In the genomic region with DNA sequence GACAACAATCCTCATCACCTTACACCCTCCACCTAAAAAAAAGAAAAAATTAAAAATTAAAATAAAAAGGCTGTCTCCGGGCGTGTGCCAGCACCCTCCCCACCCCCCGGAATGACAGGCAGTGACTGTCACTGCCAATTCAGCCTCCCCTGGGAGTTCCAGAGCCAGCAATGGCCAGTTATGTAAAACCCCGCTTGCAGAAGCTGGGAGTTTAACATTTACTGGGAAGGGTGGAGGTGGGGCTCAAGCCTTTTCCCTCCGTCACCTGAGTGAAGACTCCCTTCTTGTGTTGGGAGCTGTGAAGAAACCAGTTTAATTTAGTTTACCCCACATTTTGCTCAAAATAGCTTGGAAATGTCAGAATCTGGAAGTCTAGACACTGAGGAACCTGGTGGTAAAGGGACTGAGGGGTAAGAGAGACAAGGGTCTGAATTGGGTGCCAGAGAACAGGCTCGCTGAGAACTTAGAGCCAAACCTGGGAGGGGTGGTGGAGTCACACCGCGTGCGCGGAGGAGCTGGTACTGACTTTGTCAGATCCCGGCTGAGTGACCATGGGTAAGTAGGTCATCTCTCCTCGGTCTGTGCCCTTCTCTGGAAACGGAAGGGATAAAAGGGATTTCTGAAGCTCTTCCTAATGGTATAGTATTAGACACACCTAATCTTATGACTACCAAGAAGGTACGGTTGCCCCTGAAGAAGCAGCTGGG, we compare ENCODE assay signal across 21 mouse cellular contexts. TPM values are rescaled to one million over a fixed set of nuclear protein-coding genes. Genes with fewer than 3 reads are reported as not detected.
DNase-seq lines count a peak whose midpoint lies in the region; ATAC-seq and TF ChIP-seq lines count a peak whose summit lies in the region.
"Had no signal": no experiment of that assay in that cellular context is flagged by ENCODE, and none has a peak within 500 bp of the region (broad histone marks: within the 10 kb centered on the region; RNA-seq: fewer than 3 reads in every experiment).

No protein-coding gene starts in this region.

- TF ChIP-seq CTCF in gastrocnemius, adult 2 months (IDR thresholded peaks at IDR 0.05): no peak

- H3K27ac ChIP-seq in gastrocnemius, adult 2 months: peak overlapping the region; percentile 2; the same call in 1 of the 2 replicates
- H3K27ac ChIP-seq in kidney, embryonic 15.5 days: no peak overlapping the region
- H3K27ac ChIP-seq in limb, embryonic 10.5 days: 0 out of 2 replicates have a peak overlapping the region, but pooled peaks have one; percentile 2
- H3K27ac ChIP-seq in midbrain, embryonic 16.5 days (ENCODE audit: low read length): no peak overlapping the region
- H3K27ac ChIP-seq: embryonic facial prominence, embryonic 10.5 days; heart, embryonic 15.5 days; midbrain, embryonic 15.5 days; neural tube, embryonic 15.5 days; stomach, postnatal 0 days had no signal

- ATAC-seq in kidney, embryonic 15.5 days (replicated peaks; ENCODE audit: low FRiP score): no peak
- ATAC-seq in midbrain, embryonic 16.5 days: no peak
- ATAC-seq: hindbrain, embryonic 16.5 days; intestine, postnatal 0 days; midbrain, embryonic 15.5 days had no signal

- 88% methylated on average over 14 of the region's 14 CpGs for WGBS in kidney, embryonic 15.5 days
- WGBS in limb, embryonic 10.5 days: 92% methylated on average over 14 of the region's 14 CpGs
- 89% methylated on average over 14 of the region's 14 CpGs for WGBS in midbrain, embryonic 16.5 days

- peaks cover 21% of the 10 kb centered on the region for H3K4me1 ChIP-seq in kidney, embryonic 15.5 days
- no peaks in the 10 kb centered on the region; the same call in 1 of the 2 replicates for H3K4me1 ChIP-seq in limb, embryonic 10.5 days
- no peaks in the 10 kb centered on the region; the same call in 1 of the 2 replicates for H3K4me1 ChIP-seq in midbrain, embryonic 16.5 days (ENCODE audit: control insufficient read depth, insufficient read depth, low read length)
- H3K4me1 ChIP-seq: embryonic facial prominence, embryonic 10.5 days; midbrain, embryonic 15.5 days had no signal

- H3K4me3 ChIP-seq in gastrocnemius, adult 2 months: no peak overlapping the region
- H3K4me3 ChIP-seq in kidney, embryonic 15.5 days (replicated peaks): no peak overlapping the region
- H3K4me3 ChIP-seq in limb, embryonic 10.5 days: no peak overlapping the region
- H3K4me3 ChIP-seq in midbrain, embryonic 16.5 days (ENCODE audit: low read depth, low read length): no peak overlapping the region
- H3K4me3 ChIP-seq: embryonic facial prominence, embryonic 10.5 days; heart, adult 2 months; heart, embryonic 15.5 days; midbrain, embryonic 15.5 days; neural tube, embryonic 15.5 days had no signal

- no peak for DNase-seq in gastrocnemius, adult 2 months
- no peak for DNase-seq in gastrocnemius, postnatal 25 days
- DNase-seq in kidney, postnatal 36 days: peak; percentile 42 to 47
- peak; percentile 40 to 49 for DNase-seq in adrenal gland, postnatal 36 days
- no peak for DNase-seq in limb, embryonic 10.5 days (ENCODE audit: low spot score)
- DNase-seq: cerebellum, adult 8-10 months; gastrocnemius, postnatal 10 days; left cerebral cortex, postnatal 4 days; lung, adult 2 months; right cerebral cortex, postnatal 4 days had no signal

- H3K36me3 ChIP-seq in kidney, embryonic 15.5 days: no peaks in the 10 kb centered on the region
- H3K36me3 ChIP-seq in limb, embryonic 10.5 days: 0 out of 2 replicates have a peak, but pooled peaks cover 3% of the 10 kb centered on the region
- no peaks in the 10 kb centered on the region for H3K36me3 ChIP-seq in midbrain, embryonic 16.5 days (ENCODE audit: control insufficient read depth, insufficient read depth, low read length)
- H3K36me3 ChIP-seq: heart, embryonic 15.5 days; midbrain, embryonic 15.5 days; neural tube, embryonic 15.5 days had no signal

- H3K9ac ChIP-seq in kidney, embryonic 15.5 days: no peak overlapping the region
- H3K9ac ChIP-seq in midbrain, embryonic 16.5 days (ENCODE audit: low read depth, low read length): no peak overlapping the region
- H3K9ac ChIP-seq: heart, embryonic 15.5 days; midbrain, embryonic 15.5 days; neural tube, embryonic 15.5 days had no signal

- intact Hi-C loops in gastrocnemius, adult 2 months (cut with DNase I): no loop called here

- H3K27me3 ChIP-seq in kidney, embryonic 15.5 days: no peaks in the 10 kb centered on the region
- H3K27me3 ChIP-seq in limb, embryonic 10.5 days (ENCODE audit: low read depth, poor library complexity, severe bottlenecking): no peaks in the 10 kb centered on the region
- H3K27me3 ChIP-seq in midbrain, embryonic 16.5 days (ENCODE audit: control insufficient read depth, insufficient read depth, low read depth, low read length): no peaks in the 10 kb centered on the region
- H3K27me3 ChIP-seq: heart, embryonic 15.5 days; midbrain, embryonic 15.5 days; neural tube, embryonic 15.5 days had no signal

- H3K4me2 ChIP-seq in kidney, embryonic 15.5 days: no peak overlapping the region
- no peak overlapping the region for H3K4me2 ChIP-seq in midbrain, embryonic 16.5 days (ENCODE audit: low read length)
- H3K4me2 ChIP-seq: heart, embryonic 15.5 days; liver, embryonic 11.5 days; midbrain, embryonic 15.5 days; neural tube, embryonic 15.5 days had no signal

- no peaks in the 10 kb centered on the region for H3K9me3 ChIP-seq in kidney, embryonic 15.5 days (replicated peaks)
- no peaks in the 10 kb centered on the region for H3K9me3 ChIP-seq in limb, embryonic 10.5 days (replicated peaks)
- H3K9me3 ChIP-seq in midbrain, embryonic 16.5 days (replicated peaks; ENCODE audit: control insufficient read depth, low read length, poor library complexity, severe bottlenecking): no peaks in the 10 kb centered on the region
- H3K9me3 ChIP-seq: embryonic facial prominence, embryonic 10.5 days; heart, embryonic 15.5 days; midbrain, embryonic 15.5 days; neural tube, embryonic 15.5 days had no signal

RNA-seq across cellular contexts. Expression of a gene that starts 18.0 kb away (rescaled TPM):
- 1 to 10 TPM; 1.2 to 2.5 TPM for total RNA-seq in gastrocnemius, adult 2 months (2021)
- 1 to 10 TPM; 3.1 to 5.0 TPM for total RNA-seq in gastrocnemius, postnatal 25 days (2021)
- 49.4 and 52.8 TPM in 2 replicates for polyA plus RNA-seq in kidney, embryonic 15.5 days (2015; fragmentation: Nextera tagmentation; extraction: Ambion mirVana)
- total RNA-seq in adrenal gland, postnatal 36 days (2021): 10 to 100 TPM; 18.6 to 21.4 TPM
- 21.2 and 24.2 TPM in 2 replicates for polyA plus RNA-seq in limb, embryonic 10.5 days (2016; fragmentation: Nextera tagmentation; extraction: Ambion mirVana)
- 12.0 and 14.4 TPM in 2 replicates for polyA plus RNA-seq in midbrain, embryonic 16.5 days (2015; fragmentation: Nextera tagmentation; extraction: Ambion mirVana)

Comparison
In these comparisons a context has a peak if more than half of its experiments do, and no peak if none do; other contexts are left out.
1. DNase-seq: peak in kidney, postnatal 36 days (2 of 2) and adrenal gland, postnatal 36 days (2 of 2); none in gastrocnemius, adult 2 months (single experiment), gastrocnemius, postnatal 25 days (single experiment) and limb, embryonic 10.5 days (single experiment).
2. H3K27ac ChIP-seq: peak in gastrocnemius, adult 2 months (single experiment) and limb, embryonic 10.5 days (single experiment); none in kidney, embryonic 15.5 days (single experiment) and midbrain, embryonic 16.5 days (single experiment).